Mouse (Mus musculus) intestine, postnatal 0 days (tissue): ENCODE measurements around the gene Trim46. TPM values are rescaled to one million over a fixed set of nuclear protein-coding genes. Genes with fewer than 3 reads are reported as not detected.

ENCODE experiments used
- ATAC-seq: fragments of 200-750 bp; cut with Nextera tagmentation; 2 replicates; pipeline ENCODE4 v1.8.0; 2017; ENCODE audit warnings: mild to moderate bottlenecking, moderate TSS enrichment, moderate library complexity
- H3K27ac ChIP-seq: fragments of 300-500 bp; sonication (generic); 2 replicates; pipeline ENCODE4 v1.5.1; 2014; ENCODE audit warnings: mild to moderate bottlenecking, low read depth, low read length, moderate library complexity
- H3K27me3 ChIP-seq: fragments of 300-500 bp; sonication (generic); replicated peaks from 2 replicates; pipeline ENCODE4 v1.6.1; 2014; ENCODE audit warnings: low read length, mixed read lengths; ENCODE audit not compliant: control insufficient read depth, insufficient read depth
- H3K36me3 ChIP-seq: fragments of 300-500 bp; sonication (generic); 2 replicates; pipeline ENCODE4 v1.6.1; 2014; ENCODE audit warnings: mild to moderate bottlenecking, moderate library complexity; ENCODE audit not compliant: control insufficient read depth, insufficient read depth
- H3K4me1 ChIP-seq: fragments of 300-500 bp; sonication (generic); replicated peaks from 2 replicates; pipeline ENCODE4 v1.6.1; 2014; ENCODE audit warnings: antibody characterized with exemption, low read length, mixed read lengths; ENCODE audit not compliant: control insufficient read depth, insufficient read depth
- H3K4me2 ChIP-seq: fragments of 300-500 bp; sonication (generic); replicated peaks from 2 replicates; pipeline ENCODE4 v1.6.1; 2014; ENCODE audit warnings: low read depth, mild to moderate bottlenecking, moderate library complexity
- H3K4me3 ChIP-seq: fragments of 300-500 bp; sonication (generic); 2 replicates; pipeline ENCODE4 v1.5.1; 2014; ENCODE audit warnings: low read depth, low read length
- H3K9ac ChIP-seq: fragments of 300-500 bp; sonication (generic); 2 replicates; pipeline ENCODE4 v1.6.1; 2014; ENCODE audit warnings: mild to moderate bottlenecking, low read depth, low read length
- H3K9me3 ChIP-seq: fragments of 300-500 bp; sonication (generic); 2 replicates; pipeline ENCODE4 v1.6.1; 2016; ENCODE audit warnings: mixed run types; ENCODE audit not compliant: control insufficient read depth
- CTCF ChIP-seq: sonication (generic); IDR thresholded peaks from 2 replicates; pipeline ENCODE4 v1.5.1; 2016; ENCODE audit warnings: low read depth, mild to moderate bottlenecking, control low read depth, antibody characterized with exemption, moderate library complexity
- WGBS: fragments of 180-500 bp; shearing (Covaris S2); extraction: QIAGEN DNeasy Blood & Tissue Kit; methylation state at CpG from one replicate; pipeline ENCODE4 v1.1.7; 2014; 5-methylcytosine and 5-hydroxymethylcytosine counted together
- polyA plus RNA-seq: library from polyadenylated mRNA; unstranded; fragments of >200 nt; fragmentation: Nextera tagmentation; extraction: Ambion mirVana; gene quantifications from 2 replicates; pipeline ENCODE4 v1.2.1, GENCODE M21; 2015

Trim46 gene
- polyA plus RNA-seq, 1 experiment from 2014 or later, result 1.3 TPM

DNA sequence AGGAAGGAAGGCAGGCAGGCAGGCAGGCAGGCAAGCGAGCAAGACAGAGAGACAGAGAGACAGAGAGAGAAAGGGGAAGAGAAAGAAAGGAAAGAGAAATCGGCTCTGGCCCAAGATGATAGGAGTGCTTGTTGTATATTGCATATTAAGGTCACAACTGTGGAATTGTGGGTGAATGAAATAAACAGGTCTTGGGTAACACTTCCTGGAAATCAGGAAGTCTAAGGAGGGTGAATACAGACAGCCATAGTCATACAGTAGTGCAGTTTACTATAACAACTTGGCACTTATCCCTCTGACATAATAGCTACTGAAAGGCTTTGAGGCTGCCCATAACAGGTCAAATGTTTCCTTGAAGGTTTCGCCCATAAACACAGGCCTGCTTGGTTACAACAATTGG lies 46.3 kb downstream of the Trim46 start:
- WGBS, result 80% methylated on average over 3 of the region's 3 CpGs
- no peak for TF ChIP-seq CTCF
- H3K4me3 ChIP-seq, result no peak overlapping the region
- H3K27me3 ChIP-seq, result no peaks in the 10 kb centered on the region
- H3K9me3 ChIP-seq, result no peaks in the 10 kb centered on the region
- no peaks in the 10 kb centered on the region; the same call in 1 of the 2 replicates for H3K4me1 ChIP-seq
- H3K4me2 ChIP-seq, result no peak overlapping the region
- H3K36me3 ChIP-seq, result peaks cover 9% of the 10 kb centered on the region; the same call in 1 of the 2 replicates
- no peak overlapping the region for H3K9ac ChIP-seq
- no peak for ATAC-seq
- no peak overlapping the region for H3K27ac ChIP-seq

DNA sequence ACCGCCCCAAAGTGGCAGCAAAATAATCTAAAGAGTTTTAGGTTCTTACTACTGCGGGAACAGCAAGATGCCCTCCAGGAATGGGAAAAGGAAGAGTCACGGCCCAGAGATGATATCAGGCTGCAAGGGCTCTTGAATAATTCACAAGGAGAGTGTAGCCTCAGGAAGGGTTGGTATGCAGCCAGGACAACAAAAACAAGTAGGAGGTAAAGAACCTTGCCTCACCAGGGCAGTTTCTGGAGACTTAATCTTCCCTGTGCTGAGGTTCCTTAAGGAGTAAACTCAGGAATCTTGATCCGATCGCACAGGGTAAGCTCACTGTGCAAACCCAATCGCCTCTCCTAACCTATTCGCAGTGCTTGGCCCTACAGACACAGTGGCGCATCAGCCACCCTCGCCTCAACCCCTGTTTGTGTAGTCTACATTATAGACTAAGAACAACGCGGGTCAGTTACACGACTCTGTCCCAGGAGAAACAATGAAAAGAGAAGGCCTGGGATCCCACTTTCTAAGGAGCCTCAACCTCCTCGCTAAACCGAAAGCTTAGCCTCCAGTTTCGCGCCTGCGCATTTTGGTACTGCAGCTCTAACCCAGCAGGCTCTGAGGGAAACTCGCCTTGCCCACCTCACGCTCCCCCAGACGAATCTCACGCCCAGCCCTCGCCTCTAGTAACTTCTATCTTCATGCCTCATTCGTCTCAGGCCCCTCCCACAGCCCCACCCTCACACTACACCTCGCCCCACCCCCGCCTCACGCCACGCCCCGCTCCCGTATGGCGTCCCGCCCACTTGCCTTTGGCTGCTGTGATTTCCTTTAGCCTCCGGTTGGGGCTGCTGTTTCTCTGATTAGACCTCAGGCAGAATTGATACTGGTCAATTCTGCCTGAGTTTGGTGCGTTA lies 49.9 kb downstream of the Trim46 start:
- ATAC-seq, result peak; percentile 90
- Histone ChIP-seq H3K36me3 (no peaks in the 10 kb centered on the region), H3K4me1 (no peaks in the 10 kb centered on the region; the same call in 1 of the 2 replicates), H3K27ac (peak overlapping the region; percentile 70), H3K9me3 (no peaks in the 10 kb centered on the region), H3K27me3 (no peaks in the 10 kb centered on the region), H3K9ac (peak overlapping the region; percentile 50), H3K4me3 (peak overlapping the region; percentile 43), H3K4me2 (peak overlapping the region; percentile 64)
- peak; percentile 77 for TF ChIP-seq CTCF
- 7% methylated on average over 33 of the region's 33 CpGs for WGBS

DNA sequence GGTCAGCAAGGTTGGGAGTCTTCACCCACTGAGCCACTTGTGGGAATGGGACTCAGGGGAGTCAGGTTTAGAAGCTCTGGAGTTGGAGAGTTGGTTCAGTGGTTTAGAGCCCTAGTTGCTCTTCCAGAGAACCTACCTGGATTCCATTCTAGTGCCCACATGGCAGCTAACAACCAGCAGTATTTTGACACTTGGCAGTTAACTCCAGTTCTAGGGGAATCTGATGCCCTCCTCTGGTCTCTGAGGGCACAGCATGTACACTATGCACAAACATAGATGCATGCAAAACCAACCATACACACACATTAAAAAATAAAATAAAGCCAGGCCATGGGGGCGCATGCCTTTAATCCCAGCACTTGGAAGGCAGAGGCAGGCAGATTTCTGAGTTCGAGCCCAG lies 52.3 kb downstream of the Trim46 start:
- Histone ChIP-seq H3K27me3 (no peaks in the 10 kb centered on the region), H3K9ac (no peak overlapping the region), H3K36me3 (no peaks in the 10 kb centered on the region), H3K9me3 (no peaks in the 10 kb centered on the region), H3K27ac (no peak overlapping the region), H3K4me3 (no peak overlapping the region), H3K4me2 (no peak overlapping the region), H3K4me1 (no peaks in the 10 kb centered on the region; the same call in 1 of the 2 replicates)
- ATAC-seq, result no peak
- TF ChIP-seq CTCF, result peak; percentile 69
- 96% methylated on average over 2 of the region's 2 CpGs for WGBS

DNA sequence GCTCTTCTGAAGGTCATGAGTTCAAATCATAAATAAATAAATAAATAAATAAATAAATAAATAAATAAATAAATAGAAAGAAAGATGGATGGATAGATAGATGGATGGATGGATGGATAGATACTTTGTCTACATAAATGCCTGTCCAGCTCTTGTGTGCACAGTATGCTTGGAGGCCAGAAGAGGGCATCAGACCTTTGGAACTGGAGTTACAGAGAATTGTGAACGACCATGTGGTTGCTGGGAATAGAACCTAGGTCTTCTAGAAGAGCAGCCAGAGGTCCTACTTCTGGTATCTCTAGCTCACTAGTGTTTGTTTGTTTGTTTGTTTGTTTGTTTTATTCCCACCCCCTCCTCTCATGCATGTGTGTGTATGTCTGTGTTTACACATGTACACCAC lies 52.8 kb downstream of the Trim46 start:
- H3K9me3 ChIP-seq, result no peaks in the 10 kb centered on the region
- H3K36me3 ChIP-seq, result no peaks in the 10 kb centered on the region
- 68% methylated on average over 1 of the region's 1 CpGs for WGBS
- no peak for ATAC-seq
- H3K4me1 ChIP-seq, result no peaks in the 10 kb centered on the region; the same call in 1 of the 2 replicates
- TF ChIP-seq CTCF, result peak; percentile 41; the same call in 1 of the 2 replicates
- H3K4me2 ChIP-seq, result no peak overlapping the region
- H3K27me3 ChIP-seq, result no peaks in the 10 kb centered on the region
- H3K27ac ChIP-seq, result no peak overlapping the region
- H3K9ac ChIP-seq, result no peak overlapping the region
- no peak overlapping the region for H3K4me3 ChIP-seq

DNA sequence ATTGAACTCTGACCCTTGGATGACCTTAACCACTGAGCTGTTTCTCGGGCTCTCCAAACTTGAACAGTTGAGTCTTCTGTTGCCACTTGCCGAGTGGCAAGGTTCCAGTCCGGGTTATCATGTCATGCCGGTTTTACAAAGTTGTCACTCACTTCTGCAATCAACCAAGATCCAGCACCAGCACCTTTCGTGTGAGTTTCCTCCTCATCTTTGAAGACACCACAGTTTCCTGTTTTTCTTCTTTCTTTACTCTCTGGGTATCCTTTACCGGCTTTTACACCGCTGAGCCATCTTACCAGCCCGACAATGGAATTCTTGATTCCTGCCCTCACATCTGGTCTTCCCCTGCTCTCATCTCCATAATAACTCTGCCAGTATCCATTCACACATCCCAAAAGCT lies 55.7 kb downstream of the Trim46 start:
- Histone ChIP-seq H3K9me3 (no peaks in the 10 kb centered on the region), H3K27ac (no peak overlapping the region), H3K4me1 (no peaks in the 10 kb centered on the region), H3K4me2 (no peak overlapping the region), H3K4me3 (no peak overlapping the region), H3K27me3 (no peaks in the 10 kb centered on the region), H3K9ac (no peak overlapping the region), H3K36me3 (no peaks in the 10 kb centered on the region)
- no peak for ATAC-seq
- TF ChIP-seq CTCF, result no peak
- 81% methylated on average over 8 of the region's 8 CpGs for WGBS

DNA sequence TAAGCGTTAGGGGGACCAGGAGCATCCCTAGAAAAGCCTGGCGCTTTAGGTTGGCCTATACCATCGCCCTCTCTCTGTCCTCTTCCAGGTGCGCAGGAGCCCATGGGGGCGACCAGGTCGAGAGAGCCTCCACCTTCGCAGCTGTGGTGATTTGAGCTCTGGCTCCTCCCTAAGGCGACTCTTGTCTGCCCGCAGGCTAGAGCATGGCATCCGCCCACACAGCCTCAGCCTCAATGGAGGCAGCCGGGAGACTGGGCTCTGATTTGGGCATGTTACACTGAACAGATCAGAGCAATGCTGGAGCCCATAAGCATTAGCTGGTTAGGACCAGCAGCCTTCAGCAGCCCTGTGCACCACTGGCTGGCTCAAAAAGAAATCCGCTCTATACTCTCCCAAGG lies 57.6 kb downstream of the Trim46 start:
- no peak for ATAC-seq
- TF ChIP-seq CTCF, result no peak
- no peaks in the 10 kb centered on the region for H3K27me3 ChIP-seq
- H3K9me3 ChIP-seq, result no peaks in the 10 kb centered on the region
- no peak overlapping the region for H3K4me2 ChIP-seq
- no peak overlapping the region for H3K27ac ChIP-seq
- H3K36me3 ChIP-seq, result no peaks in the 10 kb centered on the region
- H3K4me3 ChIP-seq, result no peak overlapping the region
- no peak overlapping the region for H3K9ac ChIP-seq
- WGBS, result 85% methylated on average over 12 of the region's 12 CpGs
- no peaks in the 10 kb centered on the region for H3K4me1 ChIP-seq
